Mouse (Mus musculus) layer of hippocampus, adult 18-20 months (tissue): ENCODE results near the gene Mccc1. TPM values are rescaled to one million over a fixed set of nuclear protein-coding genes. Genes with fewer than 3 reads are reported as not detected.
A peak's percentile ranks its signal among the peaks of the same experiment; 100 is the strongest.

ENCODE experiments used
- DNase-seq, 2 experiments: peaks; one replicate each; pipeline ENCODE4 v3.0.0; 2022; ENCODE audit warnings: low spot score in 2 of 2
- long read RNA-seq: library from polyadenylated mRNA; stranded (forward); transcript quantifications from one replicate; pipeline ENCODE4 v2.0.0, GENCODE M21; 2021
- total RNA-seq, 2 experiments: library from RNA; stranded (reverse); gene quantifications; 2 replicates each; pipeline ENCODE4 v1.2.3; 2021

The Mccc1 gene
- total RNA-seq, result 10 to 100 TPM; 32.0 to 32.4 TPM
- long read RNA-seq, transcript Mccc1-201 (19 exons, 2,455 nt), result major isoform, 24 of 51 reads
- long read RNA-seq, partial matches to known transcripts, result 3 of 51 reads
- long read RNA-seq, other reads (novel, unspliced or antisense), result 24 of 51 reads

DNA sequence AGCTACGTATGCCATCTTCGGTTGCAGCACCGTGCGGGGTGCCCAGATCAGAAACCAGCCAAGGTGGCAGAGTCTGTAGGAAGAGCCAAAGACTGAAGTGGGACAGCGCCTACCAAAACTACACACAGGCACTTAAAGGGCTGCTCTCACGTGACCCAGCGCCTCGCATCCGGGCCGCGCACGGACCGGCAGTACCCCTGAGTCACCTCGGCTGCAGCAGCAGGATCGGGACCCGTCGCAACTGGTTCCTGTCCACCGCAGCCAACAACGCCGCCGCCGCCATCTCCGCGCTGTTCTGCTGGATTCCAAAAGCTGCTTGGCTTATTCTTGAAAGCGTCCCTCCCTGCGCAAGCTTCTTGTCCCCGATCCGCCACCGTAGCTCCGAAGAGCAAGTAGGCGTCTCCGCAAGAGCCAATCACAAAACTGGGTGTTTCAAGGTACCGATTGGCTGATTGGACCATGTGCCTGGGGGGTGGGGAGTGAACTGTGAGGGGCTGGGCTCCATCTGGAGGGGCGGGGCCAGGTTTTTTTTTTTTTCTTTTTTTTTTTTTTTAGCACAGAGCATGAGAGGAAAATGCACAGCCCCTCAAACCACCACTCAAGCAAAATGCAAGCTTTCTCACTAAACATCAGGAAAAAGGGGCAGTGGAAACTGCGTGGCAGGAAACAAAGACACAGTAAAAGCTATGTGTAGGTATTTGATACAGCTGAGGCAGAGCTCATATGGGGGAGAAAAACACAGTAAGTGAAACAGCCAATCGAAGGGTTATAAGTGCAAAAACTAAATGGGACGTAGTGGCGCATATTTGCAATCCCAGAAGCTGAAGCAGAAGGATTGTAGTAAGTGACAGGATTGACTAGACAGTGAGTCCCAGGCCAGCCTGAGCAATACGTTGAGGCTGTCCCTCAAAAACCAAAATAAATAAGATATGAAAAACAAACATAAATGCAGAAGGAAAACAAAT lies at the start of gene Mccc1:
Gene Mccc1 (minus strand): TSS at position 404 of the 965 bp plus-strand sequence.
- DNase-seq, result peak; percentile 94 to 98

DNA sequence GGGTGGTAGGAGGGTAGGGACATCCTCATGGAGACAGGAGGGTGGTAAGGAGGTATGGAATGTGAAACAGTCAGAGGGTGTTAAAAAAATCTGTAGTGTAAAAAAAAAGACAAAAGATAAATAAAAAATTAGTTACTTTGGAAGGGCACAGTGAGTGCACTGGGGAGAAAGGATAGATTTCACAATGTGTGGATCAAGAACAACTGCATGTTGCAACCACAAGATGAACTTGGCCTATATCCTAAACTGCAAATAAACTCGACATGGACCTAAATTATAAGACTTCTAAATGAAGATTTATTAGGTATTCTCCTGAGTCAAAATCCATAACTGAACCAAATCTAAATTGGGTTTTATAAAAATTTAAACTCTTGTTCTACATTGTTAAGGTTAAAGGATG lies 48.6 kb upstream of the Mccc1 start:
- DNase-seq, result no peak

DNA sequence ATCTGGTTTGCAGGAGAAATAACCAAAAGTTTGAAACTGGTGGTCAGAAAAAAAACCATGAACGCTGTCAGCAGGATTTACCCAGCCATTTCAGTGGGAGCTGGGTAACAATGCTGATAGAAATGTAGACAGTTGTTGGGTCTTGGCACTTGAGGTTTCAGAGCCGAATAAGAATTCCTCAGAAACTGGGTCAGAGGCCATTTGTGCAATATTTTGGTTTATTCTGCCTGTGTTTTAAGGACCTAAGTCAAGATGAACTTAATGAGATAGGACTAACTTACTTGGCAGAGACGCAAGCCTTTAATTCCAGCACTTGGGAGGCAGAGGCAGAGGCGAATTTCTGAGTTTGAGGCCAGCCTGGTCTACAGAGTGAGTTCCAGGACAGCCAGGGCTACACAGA lies 44.6 kb upstream of the Mccc1 start:
- no peak for DNase-seq

DNA sequence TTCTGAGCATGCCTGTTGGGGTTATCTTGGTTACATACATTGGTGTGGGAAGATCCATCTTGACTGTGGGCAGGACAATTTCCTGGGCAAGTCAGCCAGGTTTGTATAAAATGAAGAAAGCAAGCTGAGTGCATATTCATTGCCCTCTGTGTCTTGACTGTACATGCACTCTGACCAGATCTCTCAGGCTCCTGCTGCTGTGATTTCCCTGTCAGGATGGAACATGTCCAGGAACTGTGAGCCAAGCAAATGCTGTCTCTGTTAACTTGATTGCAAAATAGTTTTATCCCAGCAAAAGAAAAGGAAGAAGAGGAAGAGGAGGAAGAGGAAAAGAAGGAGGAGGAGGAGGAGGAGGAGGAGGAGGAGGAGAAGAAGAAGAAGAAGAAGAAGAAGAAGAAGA lies 44.0 kb upstream of the Mccc1 start:
- DNase-seq, result no peak

DNA sequence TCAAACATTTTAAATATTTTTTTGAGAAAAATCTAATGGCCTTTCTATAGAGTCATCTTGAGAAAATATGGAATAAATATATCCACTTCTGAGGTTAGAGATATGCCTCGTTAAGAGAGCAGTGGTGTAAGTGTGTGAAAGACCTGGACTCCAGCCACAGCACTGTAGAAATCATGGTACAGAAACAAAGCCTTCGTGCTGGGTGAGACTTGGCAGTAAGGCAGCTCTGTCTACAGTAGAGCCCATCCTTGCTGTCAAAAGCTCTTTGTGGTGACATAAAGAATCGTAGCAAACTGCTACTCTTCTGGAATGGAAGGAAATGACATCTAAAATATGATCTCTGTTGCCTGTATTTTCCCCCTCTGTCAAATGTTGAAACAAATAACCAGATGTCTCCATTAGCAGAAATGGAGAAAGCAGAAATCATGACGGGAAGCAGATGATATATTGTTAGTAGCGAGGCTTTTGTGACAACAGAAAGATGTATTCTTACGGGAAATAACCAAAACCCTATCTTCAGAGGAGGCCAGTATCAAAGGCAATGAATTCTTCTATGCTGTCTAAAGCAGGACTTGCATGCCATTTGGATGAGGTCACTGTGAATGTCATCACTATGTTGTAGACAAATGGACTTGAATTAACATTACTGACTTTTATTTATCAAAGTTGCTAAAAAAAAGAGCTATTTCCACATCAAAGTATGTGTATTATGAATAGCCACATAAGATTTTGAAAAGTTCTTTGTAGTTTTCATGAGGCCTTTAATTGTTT lies 31.4 kb upstream of the Mccc1 start:
- no peak for DNase-seq

DNA sequence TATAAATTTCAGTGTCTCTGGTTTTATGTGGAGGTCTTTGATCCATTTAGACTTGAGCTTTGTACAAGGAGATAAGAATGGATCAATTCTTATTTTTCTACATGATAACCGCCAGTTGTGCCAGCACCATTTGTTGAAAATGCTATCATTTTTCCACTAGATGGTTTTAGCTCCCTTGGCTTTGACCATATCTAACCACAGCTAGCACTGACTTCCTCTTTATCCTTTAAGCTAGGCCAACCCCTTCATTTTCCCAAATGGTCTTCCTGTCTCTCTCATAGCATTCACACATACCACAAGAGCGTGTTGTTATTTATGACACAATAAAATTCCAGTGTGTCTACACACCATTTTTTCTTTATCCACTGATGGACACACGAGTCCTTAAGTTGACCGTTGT lies 29.5 kb upstream of the Mccc1 start:
- no peak for DNase-seq

DNA sequence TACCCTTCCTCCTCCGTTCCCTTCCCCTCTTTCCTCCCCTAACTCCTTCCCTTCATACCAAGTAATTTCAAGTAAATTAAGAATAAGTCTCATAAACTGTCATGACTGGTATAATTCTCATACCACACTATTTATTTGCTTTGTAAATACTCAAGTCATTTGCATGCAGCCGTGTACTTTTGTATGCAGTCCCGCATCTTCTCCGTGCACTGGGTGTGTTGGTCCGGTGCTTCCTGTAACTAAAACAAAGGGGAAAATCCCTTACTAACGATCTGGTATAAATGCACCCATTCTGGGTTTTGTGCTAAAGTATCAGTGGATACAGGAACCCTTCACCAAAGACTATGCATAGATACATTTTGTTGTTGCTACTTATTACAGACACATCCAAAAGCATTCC lies 25.3 kb upstream of the Mccc1 start:
- DNase-seq, result no peak

DNA sequence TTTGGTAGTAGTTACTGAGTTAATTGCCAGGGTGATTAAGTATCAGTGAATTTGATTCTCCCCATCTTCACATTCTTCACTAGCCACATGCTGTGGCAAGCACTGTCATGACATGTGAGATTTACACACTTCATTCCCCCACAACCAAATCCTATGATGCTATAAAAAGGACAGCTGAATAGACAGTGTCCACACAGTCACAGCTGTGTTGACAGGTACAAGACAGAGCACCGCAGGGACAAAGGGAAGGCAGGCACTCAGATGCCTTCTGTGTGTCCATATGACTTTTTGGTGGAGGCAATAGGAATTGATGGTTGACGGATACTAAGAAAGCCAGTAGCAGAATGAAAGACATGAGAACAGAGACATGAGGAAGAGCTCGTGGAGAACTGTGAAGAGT lies 10.8 kb upstream of the Mccc1 start:
- no peak for DNase-seq

DNA sequence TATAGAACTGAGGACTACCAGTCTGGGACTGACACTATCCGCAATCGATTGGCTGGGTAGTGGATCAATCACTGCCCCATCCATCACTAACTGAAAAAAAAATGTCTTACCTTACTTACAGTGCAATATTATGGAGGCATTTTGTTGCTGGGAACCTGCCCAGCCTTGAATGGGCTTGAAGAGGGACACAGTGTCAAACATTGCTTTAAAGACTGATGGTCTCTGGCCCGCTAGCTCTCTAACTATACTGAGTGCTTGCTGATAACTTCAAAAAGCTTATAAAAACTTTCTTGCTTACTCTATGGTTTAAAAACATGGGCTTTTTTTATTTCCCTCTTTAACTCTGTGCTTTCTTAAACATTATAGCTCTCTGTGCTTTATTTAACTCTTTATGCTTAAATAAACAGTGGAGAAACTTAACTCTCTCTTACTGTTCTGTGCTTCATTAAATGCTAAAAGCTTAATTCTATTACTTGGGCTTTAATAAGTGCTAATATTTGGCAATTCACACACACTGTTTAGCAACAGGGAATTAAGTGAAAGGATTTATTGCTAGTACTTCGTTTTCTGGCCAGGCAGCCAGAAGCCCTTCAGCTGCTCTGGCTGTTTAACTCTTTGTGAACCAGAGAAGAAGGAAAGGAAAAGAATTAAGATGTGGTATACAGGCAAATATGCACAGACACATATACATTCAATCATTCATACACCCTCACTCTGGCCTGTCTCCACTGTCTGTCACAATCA lies 8.1 kb upstream of the Mccc1 start:
- no peak for DNase-seq

DNA sequence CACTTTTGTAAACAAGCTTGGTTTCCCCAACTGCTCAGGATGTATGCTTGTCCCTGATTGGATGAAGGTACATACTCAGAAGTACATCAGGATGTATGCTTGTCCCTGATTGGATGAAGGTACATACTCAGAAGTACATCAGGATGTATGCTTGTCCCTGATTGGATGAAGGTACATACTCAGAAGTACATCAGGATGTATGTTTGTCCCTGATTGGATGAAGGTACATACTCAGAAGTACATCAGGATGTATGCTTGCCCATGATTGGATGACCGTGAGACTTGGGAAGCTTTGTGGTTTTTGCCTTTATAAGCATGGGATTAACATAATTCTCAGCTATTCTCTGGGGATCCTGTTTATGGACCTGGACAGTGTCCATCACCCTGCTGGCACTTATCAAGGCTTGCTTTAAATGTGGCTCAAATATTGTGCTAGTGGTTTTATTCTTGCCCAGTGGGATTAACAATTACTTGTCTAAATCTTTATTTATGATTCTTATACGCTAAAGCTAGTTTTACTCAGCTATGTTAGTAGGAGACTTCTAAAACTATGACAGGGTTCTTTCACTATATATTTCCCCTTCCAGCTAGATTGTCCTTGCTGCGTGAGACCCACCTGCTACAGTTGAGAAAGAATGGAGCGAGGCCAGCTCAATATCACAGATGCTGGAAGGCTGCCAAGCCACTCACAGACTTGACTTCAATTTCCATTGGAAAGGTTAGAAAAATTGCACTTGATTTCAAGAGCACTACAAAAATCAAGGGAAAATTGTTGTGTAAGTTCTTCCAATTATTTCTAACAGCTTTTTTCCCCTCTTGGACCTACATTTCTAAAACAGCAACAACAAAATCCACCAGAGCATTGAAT lies 3.8 kb upstream of the Mccc1 start:
- DNase-seq, result no peak

DNA sequence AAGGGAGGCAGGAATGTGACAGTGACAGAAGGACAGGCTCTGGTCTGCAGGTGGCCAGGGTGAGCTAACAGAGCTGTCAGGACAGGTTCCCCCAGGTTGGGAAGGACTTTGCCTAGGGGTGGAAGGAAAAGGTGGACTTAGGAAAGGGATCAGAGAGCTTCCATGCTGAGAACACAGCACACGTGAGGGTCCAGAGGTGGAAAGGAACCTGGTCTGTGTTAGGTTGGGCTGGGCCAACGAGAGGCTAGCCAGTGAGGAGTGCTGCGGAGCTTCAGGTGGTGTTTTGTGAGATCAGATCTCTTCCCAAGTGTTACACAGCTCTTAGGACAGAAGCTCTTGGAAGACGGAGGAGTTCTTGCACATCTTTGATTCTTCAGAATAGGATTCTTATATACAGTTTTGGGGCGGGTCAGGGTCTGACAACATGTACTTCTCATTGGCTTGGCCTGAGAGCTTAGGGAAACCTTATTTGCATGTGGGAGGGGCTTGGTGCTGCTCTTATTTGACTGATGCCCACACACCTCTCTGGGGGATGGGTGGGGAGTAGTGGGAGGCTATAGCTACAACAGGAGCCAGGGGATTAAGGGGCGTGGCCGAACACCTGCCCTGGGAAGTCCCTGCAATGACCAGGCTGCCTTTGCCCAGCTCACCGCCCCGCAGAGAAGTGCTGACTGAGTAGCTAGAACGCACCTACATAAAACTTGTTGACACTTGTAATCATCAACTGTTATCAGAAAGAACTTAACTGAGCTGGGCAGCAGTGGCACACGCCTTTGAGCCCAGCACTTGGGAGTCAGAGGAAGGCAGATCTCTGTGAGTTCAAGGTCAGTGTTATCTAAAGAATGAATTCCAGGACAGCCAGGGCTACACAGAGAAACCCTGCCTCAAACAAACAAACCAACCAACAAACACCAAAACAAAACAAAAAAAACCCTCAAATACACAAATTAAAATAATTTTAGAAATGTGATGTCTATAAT lies 5.6 kb downstream of the Mccc1 start:
- DNase-seq, result no peak

DNA sequence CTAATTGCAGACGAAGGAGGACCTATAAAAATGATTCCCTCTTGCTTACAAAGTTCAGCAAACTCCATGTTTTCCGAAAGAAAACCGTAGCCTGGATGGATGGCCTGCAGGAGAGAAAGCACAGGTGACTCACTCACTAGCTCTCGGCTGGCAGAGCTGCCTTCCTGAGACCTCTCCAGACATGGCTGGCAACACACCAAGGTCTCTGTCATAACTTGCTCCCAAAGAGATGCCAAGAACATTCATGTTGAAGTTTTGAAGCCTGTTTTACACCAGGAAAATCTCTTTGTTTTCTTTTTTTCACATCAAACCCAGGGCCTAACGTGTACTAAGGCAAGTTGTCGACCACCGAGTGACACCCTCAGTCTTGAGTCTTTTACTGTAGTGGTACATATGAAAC lies 9.8 kb downstream of the Mccc1 start:
- no peak for DNase-seq

DNA sequence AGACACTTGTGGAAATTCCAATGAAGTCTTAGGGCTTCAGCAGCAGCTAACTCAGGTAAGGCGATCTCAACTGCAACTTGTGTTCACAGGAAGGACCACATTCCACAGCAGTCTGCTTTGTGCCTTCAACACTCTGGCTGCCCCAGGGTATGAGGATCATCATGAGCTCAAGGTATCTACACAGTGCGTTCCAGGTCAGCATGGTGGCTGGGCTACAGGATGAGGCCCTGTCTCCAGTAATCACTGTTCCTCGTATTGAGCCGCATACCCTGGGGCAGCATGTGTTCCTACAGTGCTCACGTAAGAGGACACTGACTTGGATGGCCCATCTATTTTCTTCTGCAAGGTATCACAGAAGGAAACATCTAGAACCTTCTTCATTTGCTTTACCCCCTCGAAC lies 12.4 kb downstream of the Mccc1 start:
- no peak for DNase-seq

DNA sequence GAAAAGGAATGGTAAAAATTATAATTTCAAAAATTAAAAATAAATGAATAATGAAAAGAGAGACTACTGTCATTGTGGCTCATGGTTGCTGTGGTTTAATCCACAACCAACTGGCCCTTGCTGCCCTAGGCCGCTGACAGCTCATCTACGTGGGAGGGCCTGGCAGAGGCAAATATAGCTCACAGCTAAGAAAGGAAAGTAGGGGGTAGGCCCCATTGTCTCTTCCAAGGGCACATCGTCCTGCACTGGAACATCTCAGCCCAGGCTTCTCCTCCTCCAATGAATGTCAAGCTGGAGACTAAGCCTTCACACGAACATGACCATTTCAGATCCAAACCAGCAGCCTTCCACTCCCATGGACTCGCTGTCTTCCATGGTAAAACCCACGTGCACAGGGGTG lies 14.2 kb downstream of the Mccc1 start:
- DNase-seq, result no peak

DNA sequence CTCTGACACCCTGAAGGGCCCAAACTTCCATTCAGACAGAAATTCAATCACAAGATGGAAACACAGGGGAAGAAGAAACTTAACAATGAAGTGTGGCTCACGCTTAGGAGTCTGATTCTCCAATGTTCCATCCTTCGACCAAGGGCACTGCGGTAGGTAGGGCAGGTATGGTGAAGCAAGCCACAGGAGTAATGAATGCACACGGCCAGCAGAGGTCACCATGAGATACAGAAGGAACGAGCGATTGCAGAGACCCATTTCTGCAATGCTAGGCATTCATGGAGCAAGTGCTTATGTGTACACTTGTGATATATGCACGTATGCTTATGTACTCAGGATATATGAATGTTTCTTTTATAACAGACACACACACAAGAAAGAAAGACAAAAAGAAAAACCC lies 26.9 kb downstream of the Mccc1 start:
- DNase-seq, result peak in 1 of 2 experiments; percentile 26

DNA sequence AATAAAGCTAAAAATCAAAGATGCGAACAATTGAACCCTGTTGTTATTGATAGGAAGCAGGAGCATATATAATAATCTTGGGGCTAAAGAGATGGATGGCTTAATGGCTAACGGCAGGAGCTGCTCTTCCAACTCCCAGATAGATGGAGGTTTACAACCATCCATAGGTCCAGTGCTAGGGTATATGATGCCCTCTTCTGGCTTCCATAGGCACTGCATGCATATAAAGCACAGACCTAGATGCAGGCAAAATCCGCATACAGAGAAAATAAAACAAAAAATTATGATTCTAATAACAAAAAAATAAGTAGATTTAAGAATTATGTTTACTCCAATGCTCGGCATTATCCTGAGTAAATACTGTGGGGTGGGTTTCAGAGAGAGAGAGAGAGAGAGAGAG lies 27.5 kb downstream of the Mccc1 start:
- DNase-seq, result peak in 1 of 2 experiments; percentile 26

DNA sequence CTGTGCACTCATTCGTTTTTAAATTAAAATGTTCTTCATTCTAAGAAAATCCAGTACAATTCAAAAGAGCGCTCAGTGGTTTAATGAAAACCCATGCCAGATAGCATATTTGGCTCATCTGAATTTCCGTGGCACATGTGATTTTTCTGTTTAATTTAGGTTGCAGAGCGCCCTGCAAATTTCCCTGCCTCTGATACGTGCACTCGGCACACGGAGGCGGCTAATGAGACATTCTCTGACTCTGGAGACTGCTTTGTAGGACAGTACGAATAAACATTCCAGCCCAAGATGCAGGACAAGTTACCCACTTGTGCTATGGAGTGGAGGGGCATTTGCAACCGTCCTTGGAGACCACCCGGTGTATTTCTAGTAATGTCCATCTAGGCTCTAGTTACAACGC lies 29.3 kb downstream of the Mccc1 start:
- DNase-seq, result peak in 1 of 2 experiments; percentile 50

DNA sequence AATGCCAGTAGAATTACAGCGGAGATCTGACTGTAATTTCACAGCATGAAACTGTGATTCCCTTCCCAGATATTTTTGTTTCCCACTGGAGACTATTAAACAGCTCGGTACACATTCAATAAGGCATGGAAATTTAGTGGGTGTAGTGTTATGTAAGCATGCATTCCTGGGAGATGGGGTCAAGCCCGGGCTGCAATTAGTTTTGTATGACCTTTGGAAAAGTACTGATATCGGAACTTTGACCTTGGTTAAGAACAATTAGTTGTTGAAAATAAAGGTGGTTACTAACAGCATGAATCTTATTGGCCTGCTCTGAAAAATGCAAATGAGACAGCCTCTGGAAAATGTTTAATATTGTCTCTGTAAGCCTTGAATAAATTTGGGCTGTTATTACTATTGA lies 30.0 kb downstream of the Mccc1 start:
- no peak for DNase-seq

DNA sequence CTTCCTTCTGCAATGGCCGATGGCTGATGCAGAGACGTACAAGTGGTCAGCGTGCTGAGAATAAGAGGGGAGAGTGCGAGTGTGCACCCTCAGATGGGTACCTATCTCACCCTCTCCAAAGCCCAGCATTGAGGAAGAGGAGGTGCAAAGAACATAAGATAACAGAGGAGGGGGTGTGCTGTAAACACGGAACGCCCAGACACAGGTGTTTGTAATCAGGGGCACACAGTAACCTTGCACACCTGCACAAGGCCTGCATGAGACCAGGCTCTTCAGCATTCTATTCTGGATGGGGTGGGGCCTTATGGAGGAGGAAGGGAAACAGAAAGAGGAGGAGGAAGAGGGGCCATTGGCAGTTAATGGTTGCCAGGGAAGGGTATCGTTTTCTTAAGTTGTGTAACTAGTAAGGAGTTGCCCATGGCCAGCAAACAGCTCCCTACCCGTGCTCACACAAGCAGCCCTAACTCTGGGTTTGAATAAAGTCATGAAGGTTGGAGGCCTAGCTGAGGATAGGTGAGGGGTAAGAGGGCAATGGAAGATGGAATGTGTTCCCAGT lies 33.0 kb downstream of the Mccc1 start:
- DNase-seq, result no peak
